Mouse (Mus musculus) testis, adult 2 months (tissue): ENCODE results near the gene Csf2ra. TPM values are rescaled to one million over a fixed set of nuclear protein-coding genes. Genes with fewer than 3 reads are reported as not detected.
"Not testable (repeated sequence)": the region's sequence is repeated elsewhere in the genome, so short reads cannot be mapped to it uniquely, and the experiment has no call there.

Source experiments
- H3K27ac ChIP-seq: fragments of 200-500 bp; 2 replicates; pipeline ENCODE4 v1.5.1; 2012; ENCODE audit warnings: low read depth, low read length; ENCODE audit not compliant: control insufficient read depth, insufficient read depth
- H3K27me3 ChIP-seq: fragments of 200-500 bp; 2 replicates; pipeline ENCODE4 v1.6.1; 2012; ENCODE audit warnings: mild to moderate bottlenecking, low read length, moderate library complexity; ENCODE audit not compliant: control insufficient read depth, insufficient read depth
- H3K36me3 ChIP-seq: fragments of 200-500 bp; 2 replicates; pipeline ENCODE4 v1.6.1; 2012; ENCODE audit warnings: mild to moderate bottlenecking, low read length; ENCODE audit not compliant: control insufficient read depth, insufficient read depth
- H3K4me1 ChIP-seq: fragments of 200-500 bp; 2 replicates; pipeline ENCODE4 v1.6.1; 2012; ENCODE audit warnings: low read length; ENCODE audit not compliant: control insufficient read depth, insufficient read depth
- H3K4me3 ChIP-seq: fragments of 200-500 bp; 2 replicates; pipeline ENCODE4 v1.5.1; 2012; ENCODE audit warnings: low read depth, mild to moderate bottlenecking, low read length, moderate library complexity, mixed read lengths; ENCODE audit not compliant: control insufficient read depth
- CTCF ChIP-seq: fragments of 200-500 bp; IDR thresholded peaks from 2 replicates; pipeline ENCODE4 v1.5.1; 2012; ENCODE audit warnings: low read depth, mild to moderate bottlenecking, inconsistent platforms, low read length, moderate library complexity; ENCODE audit not compliant: control insufficient read depth, insufficient read depth, insufficient replicate concordance
- POLR2A ChIP-seq: fragments of 200-500 bp; IDR thresholded peaks from 2 replicates; pipeline ENCODE4 v1.6.1; 2012; ENCODE audit warnings: low read depth, mild to moderate bottlenecking, inconsistent platforms, low read length, moderate library complexity; ENCODE audit not compliant: control insufficient read depth
- polyA plus RNA-seq: library from polyadenylated mRNA; depleted of rRNA; stranded (reverse); fragments of >200 nt; gene quantifications from 2 replicates; pipeline ENCODE4 v1.2.3, GENCODE M21; 2012

The Csf2ra gene
- polyA plus RNA-seq, 1 experiment, result 44.3 TPM

- Histone ChIP-seq H3K27ac (no peak overlapping the region), H3K36me3 (no peaks in the 10 kb centered on the region), H3K4me1 (no peaks in the 10 kb centered on the region), H3K4me3 (no peak overlapping the region), H3K27me3 (no peaks in the 10 kb centered on the region)
- TF ChIP-seq CTCF, result no peak
- no peak for TF ChIP-seq POLR2A
Observed at GRCm38 (mm10) chr19:61264227-61264626, 36.0 kb upstream of the Csf2ra start.

DNA sequence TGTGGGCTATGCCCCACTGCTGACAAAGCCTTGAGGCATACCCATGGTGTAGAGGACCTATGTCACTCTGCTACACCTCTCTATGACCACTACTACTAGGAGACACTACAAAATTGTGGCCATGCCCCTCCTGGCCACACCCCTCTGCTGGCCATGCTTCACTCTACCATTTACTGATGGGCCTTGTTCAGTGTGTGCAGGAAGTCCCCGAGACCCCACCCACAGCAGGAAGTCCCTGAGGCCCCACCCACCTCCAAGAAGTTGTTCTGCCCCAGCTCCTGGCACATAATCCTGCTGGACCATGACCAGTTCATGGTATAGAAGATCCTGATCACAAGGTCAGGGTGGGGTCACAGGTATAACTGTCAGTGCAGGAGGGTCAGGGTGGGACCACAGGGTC, 33.0 kb upstream of the Csf2ra start:
- Histone ChIP-seq H3K27me3 (no peaks in the 10 kb centered on the region), H3K36me3 (no peaks in the 10 kb centered on the region), H3K4me3 (no peak overlapping the region), H3K27ac (no peak overlapping the region), H3K4me1 (no peaks in the 10 kb centered on the region)
- TF ChIP-seq CTCF (no peak), POLR2A (no peak)

DNA sequence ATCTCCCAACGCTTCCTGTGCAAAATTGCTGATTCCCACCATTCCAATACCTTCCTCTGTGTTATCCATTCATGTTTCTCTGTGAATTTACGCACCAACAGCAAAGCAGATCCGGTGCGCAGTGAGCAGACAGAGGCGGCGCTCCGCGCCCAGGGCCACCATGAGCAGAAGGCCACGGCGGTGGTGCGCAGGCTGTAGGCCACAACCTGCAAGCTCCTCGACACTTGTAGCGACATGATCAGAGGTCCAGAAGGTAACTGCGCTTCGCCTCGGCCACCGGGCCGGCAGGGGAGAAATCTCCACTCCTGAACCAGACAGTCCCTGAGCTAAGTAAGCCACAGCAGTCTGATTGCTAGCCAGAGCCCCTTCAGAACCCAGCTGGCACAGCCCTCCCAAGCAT, 29.5 kb upstream of the Csf2ra start:
- Histone ChIP-seq H3K4me3 (no peak overlapping the region), H3K27me3 (no peaks in the 10 kb centered on the region), H3K36me3 (no peaks in the 10 kb centered on the region), H3K4me1 (no peaks in the 10 kb centered on the region), H3K27ac (no peak overlapping the region)
- TF ChIP-seq POLR2A, result no peak
- no peak for TF ChIP-seq CTCF

- no peak overlapping the region for H3K4me3 ChIP-seq
- H3K27me3 ChIP-seq, result no peaks in the 10 kb centered on the region
- H3K36me3 ChIP-seq, result no peaks in the 10 kb centered on the region
- H3K4me1 ChIP-seq, result no peaks in the 10 kb centered on the region
- no peak overlapping the region for H3K27ac ChIP-seq
- TF ChIP-seq CTCF (no peak), POLR2A (no peak)
Observed at GRCm38 (mm10) chr19:61256166-61256887, 28.1 kb upstream of the Csf2ra start.

DNA sequence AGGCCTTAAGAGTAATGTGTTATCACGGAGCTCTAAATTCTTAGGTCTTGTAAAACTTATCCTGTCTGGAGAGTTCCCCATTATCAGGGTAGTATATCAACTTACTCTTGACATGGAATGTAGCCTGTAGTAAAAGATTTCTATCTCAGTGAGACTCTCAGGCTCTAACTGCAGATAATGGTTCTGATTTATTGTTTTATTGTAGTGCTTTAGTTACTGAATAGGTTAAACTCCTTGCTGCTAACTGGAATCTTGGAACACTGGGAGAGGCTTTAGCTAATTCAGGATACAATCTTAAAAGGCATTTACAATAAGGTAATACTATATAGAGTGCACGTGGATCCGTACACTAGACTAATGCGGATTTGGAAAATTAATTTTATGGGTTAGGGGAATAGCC, 19.1 kb upstream of the Csf2ra start:
- not testable (repeated sequence) for H3K4me3 ChIP-seq, H3K27ac ChIP-seq, H3K4me1 ChIP-seq, H3K36me3 ChIP-seq, H3K27me3 ChIP-seq

DNA sequence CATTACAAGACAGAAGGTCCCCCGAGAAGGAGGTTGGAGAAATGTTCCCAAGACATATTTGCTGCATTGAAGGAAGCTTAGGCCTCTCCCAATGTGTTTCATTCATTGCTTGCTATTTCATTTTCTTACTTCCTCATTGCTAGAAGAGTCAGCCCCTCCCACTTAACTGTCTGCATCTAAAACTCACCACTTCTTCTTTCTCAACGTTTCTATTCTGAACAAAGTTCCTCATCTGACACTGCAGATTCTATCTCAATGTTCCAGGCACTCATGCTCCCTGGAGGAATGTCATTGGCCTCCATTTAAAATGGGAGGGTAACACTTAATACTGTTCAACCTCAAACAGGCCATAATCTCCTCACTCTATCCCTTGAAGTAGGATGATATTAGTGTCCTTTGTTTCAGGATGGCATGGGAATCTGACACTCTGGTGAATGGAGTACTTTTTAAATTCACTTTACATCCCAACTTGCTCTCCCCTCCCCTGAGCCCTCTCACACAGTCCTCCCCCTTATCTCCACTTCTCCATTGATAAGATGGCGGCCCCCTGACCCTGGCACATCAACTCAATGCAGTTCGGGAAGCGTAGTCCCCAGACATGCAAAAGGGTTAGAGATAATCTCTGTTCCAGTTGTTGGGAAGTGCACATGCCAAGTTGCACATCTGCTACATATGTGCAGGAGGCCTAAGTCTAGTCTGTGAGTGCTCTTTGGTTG, 16.6 kb upstream of the Csf2ra start:
- Histone ChIP-seq H3K27ac (no peak overlapping the region), H3K36me3 (no peaks in the 10 kb centered on the region), H3K4me1 (no peaks in the 10 kb centered on the region), H3K27me3 (no peaks in the 10 kb centered on the region), H3K4me3 (no peak overlapping the region)
- TF ChIP-seq POLR2A, result no peak
- TF ChIP-seq CTCF, result no peak

- Histone ChIP-seq H3K4me3 (no peak overlapping the region), H3K4me1 (no peaks in the 10 kb centered on the region), H3K27ac (no peak overlapping the region), H3K27me3 (no peaks in the 10 kb centered on the region), H3K36me3 (no peaks in the 10 kb centered on the region)
- TF ChIP-seq POLR2A (no peak), CTCF (no peak)
Observed at GRCm38 (mm10) chr19:61237967-61238366, 9.7 kb upstream of the Csf2ra start.
